Mouse (Mus musculus) G1E (cell line): ENCODE data around the gene Actr6.

Experiments
- CTCF ChIP-seq: IDR thresholded peaks from 2 replicates; pipeline ENCODE4 v1.5.1; 2012; ENCODE audit warnings: low read depth, low read length, inconsistent platforms, mixed read lengths
- GATA1 ChIP-seq: IDR thresholded peaks from 2 replicates; pipeline ENCODE4 v1.6.1; 2012; ENCODE audit warnings: borderline replicate concordance, low read length, inconsistent platforms, mixed read lengths

DNA sequence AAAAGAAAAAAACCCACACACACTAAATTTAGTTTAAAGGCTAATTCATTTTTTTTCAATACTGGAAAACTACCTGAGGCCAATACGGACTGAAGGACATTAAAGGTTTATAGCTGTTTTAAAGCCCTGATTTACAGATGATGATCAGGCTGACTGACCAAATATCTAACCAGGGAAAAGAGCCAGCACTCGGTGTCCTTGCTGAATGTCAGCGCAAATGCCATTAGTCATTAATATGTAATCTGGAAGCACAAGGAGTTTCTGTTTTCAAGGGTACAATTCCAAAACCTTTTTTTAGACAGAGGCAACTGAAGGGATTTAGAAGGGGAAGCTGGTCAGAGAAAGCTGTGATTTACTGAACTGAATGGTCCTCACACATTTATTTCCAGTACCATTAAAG, 11.3 kb downstream of the Actr6 start:
- TF ChIP-seq GATA1, result no peak
- no peak for TF ChIP-seq CTCF
